Mouse (Mus musculus) bone marrow macrophage, adult 2 months (primary cell): Measurements from ENCODE around the gene Sgca. TPM values are rescaled to one million over a fixed set of nuclear protein-coding genes. Genes with fewer than 3 reads are reported as not detected.
A peak's percentile ranks its signal among the peaks of the same experiment; 100 is the strongest.

ENCODE experiments used
- H3K27ac ChIP-seq: 2 replicates; pipeline ENCODE4 v1.5.1; 2012; ENCODE audit warnings: low read depth, low read length; ENCODE audit not compliant: insufficient read depth
- H3K4me1 ChIP-seq: 2 replicates; pipeline ENCODE4 v1.6.1; 2012; ENCODE audit warnings: low read length; ENCODE audit not compliant: control insufficient read depth, insufficient read depth
- H3K4me3 ChIP-seq: 2 replicates; pipeline ENCODE4 v1.5.1; 2012; ENCODE audit warnings: mild to moderate bottlenecking, low read length, moderate library complexity; ENCODE audit not compliant: insufficient read depth
- CTCF ChIP-seq: IDR thresholded peaks from 2 replicates; pipeline ENCODE4 v1.5.1; 2012; ENCODE audit warnings: low read depth, mild to moderate bottlenecking, low read length, moderate library complexity
- POLR2A ChIP-seq: IDR thresholded peaks from 2 replicates; pipeline ENCODE4 v1.6.1; 2012; ENCODE audit warnings: mild to moderate bottlenecking, low read depth, low read length, borderline replicate concordance
- polyA plus RNA-seq: library from polyadenylated mRNA; stranded (reverse); fragments of >200 nt; gene quantifications from 2 replicates; pipeline ENCODE4 v1.2.4, GENCODE M21; 2012; ENCODE audit not compliant: missing spikeins, insufficient read depth, insufficient read length

Gene Sgca
- polyA plus RNA-seq, 1 experiment, result not detected

GRCm38 (mm10) chr11:94952169-94952568 is 24.0 kb downstream of the Sgca start:
- TF ChIP-seq CTCF, result no peak
- no peak for TF ChIP-seq POLR2A
- Histone ChIP-seq H3K4me3 (no peak overlapping the region), H3K4me1 (no peaks in the 10 kb centered on the region), H3K27ac (no peak overlapping the region)

GRCm38 (mm10) chr11:94945236-94945635 is 30.9 kb downstream of the Sgca start:
- Histone ChIP-seq H3K4me3 (no peak overlapping the region), H3K4me1 (no peaks in the 10 kb centered on the region), H3K27ac (no peak overlapping the region)
- TF ChIP-seq POLR2A, result no peak
- no peak for TF ChIP-seq CTCF

- TF ChIP-seq POLR2A (no peak), CTCF (no peak)
- Histone ChIP-seq H3K4me3 (no peak overlapping the region), H3K27ac (no peak overlapping the region), H3K4me1 (no peaks in the 10 kb centered on the region)
Observed at GRCm38 (mm10) chr11:94944295-94944694, 31.8 kb downstream of the Sgca start.

GRCm38 (mm10) chr11:94943054-94943453 is 33.1 kb downstream of the Sgca start:
- Histone ChIP-seq H3K4me1 (no peaks in the 10 kb centered on the region), H3K4me3 (no peak overlapping the region), H3K27ac (no peak overlapping the region)
- TF ChIP-seq POLR2A (no peak), CTCF (no peak)

GRCm38 (mm10) chr11:94942282-94943023 is 33.7 kb downstream of the Sgca start:
- TF ChIP-seq CTCF (peak; percentile 23; the same call in 1 of the 2 replicates), POLR2A (no peak)
- Histone ChIP-seq H3K4me1 (peaks cover 1% of the 10 kb centered on the region; the same call in 1 of the 2 replicates), H3K27ac (no peak overlapping the region), H3K4me3 (no peak overlapping the region)

- TF ChIP-seq CTCF (no peak), POLR2A (no peak)
- no peak overlapping the region for H3K27ac ChIP-seq
- H3K4me1 ChIP-seq, result peaks cover 2% of the 10 kb centered on the region; the same call in 1 of the 2 replicates
- H3K4me3 ChIP-seq, result no peak overlapping the region
Observed at GRCm38 (mm10) chr11:94941776-94942175, 34.4 kb downstream of the Sgca start.

- peaks cover 2% of the 10 kb centered on the region; the same call in 1 of the 2 replicates for H3K4me1 ChIP-seq
- no peak overlapping the region for H3K4me3 ChIP-seq
- TF ChIP-seq CTCF (no peak), POLR2A (no peak)
- no peak overlapping the region for H3K27ac ChIP-seq
Observed at GRCm38 (mm10) chr11:94941121-94941520, 35.0 kb downstream of the Sgca start.

- Histone ChIP-seq H3K4me3 (no peak overlapping the region), H3K27ac (no peak overlapping the region), H3K4me1 (peaks cover 2% of the 10 kb centered on the region; the same call in 1 of the 2 replicates)
- TF ChIP-seq CTCF (peak; percentile 86), POLR2A (no peak)
Observed at GRCm38 (mm10) chr11:94939280-94939679, 36.8 kb downstream of the Sgca start.

GRCm38 (mm10) chr11:94938296-94938695 is 37.8 kb downstream of the Sgca start:
- no peak for TF ChIP-seq CTCF
- TF ChIP-seq POLR2A, result no peak
- Histone ChIP-seq H3K27ac (no peak overlapping the region), H3K4me1 (peaks cover 2% of the 10 kb centered on the region; the same call in 1 of the 2 replicates), H3K4me3 (no peak overlapping the region)

GRCm38 (mm10) chr11:94937787-94938186 is 38.3 kb downstream of the Sgca start:
- H3K27ac ChIP-seq, result no peak overlapping the region
- peaks cover 2% of the 10 kb centered on the region; the same call in 1 of the 2 replicates for H3K4me1 ChIP-seq
- TF ChIP-seq CTCF, result no peak
- TF ChIP-seq POLR2A, result no peak
- H3K4me3 ChIP-seq, result no peak overlapping the region

- no peak overlapping the region for H3K4me3 ChIP-seq
Observed at GRCm38 (mm10) chr11:94937335-94937781, 38.8 kb downstream of the Sgca start.

More at GRCm38 (mm10) chr11:94937335-94937781, 38.8 kb downstream of the Sgca start:
- H3K27ac ChIP-seq, result no peak overlapping the region
- peaks cover 2% of the 10 kb centered on the region; the same call in 1 of the 2 replicates for H3K4me1 ChIP-seq
- no peak for TF ChIP-seq POLR2A
- TF ChIP-seq CTCF, result no peak
